Mouse (Mus musculus): ENCODE results near the gene Mecp2. TPM values are rescaled to one million over a fixed set of nuclear protein-coding genes. Genes with fewer than 3 reads are reported as not detected.

Gene Mecp2
- polyA plus RNA-seq, 1 experiment from 2014 or later = 12.3 TPM

DNA sequence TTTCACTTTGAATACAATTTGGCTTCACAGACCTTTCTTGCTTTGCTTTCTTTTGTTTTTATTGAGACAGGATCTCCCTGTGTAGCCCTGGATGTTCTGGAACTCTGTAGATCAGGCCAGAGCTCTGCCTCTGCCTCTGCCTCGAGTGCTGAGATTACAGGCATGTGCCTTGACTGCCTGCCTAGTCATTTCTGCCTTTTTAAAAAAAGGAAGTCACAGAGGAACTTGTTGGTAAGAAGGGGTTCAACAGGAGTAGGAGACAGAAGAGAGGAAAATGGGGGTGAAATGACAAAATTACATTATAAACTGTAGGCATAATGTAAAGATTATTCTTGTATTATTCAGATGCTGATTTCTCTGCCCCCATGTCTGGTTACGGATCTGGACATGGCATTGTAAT is 131.5 kb downstream of the Mecp2 start:
- no peak for ATAC-seq (ENCODE audit: insufficient read depth, low FRiP score, low read depth)
- no peaks in the 10 kb centered on the region for H3K36me3 ChIP-seq
- no peaks in the 10 kb centered on the region; the same call in 1 of the 2 replicates for H3K4me1 ChIP-seq
- no peak overlapping the region for H3K4me2 ChIP-seq
- H3K9me3 ChIP-seq = no peaks in the 10 kb centered on the region
- H3K4me3 ChIP-seq (replicated peaks) = no peak overlapping the region
- H3K9ac ChIP-seq = no peak overlapping the region
- H3K27ac ChIP-seq = no peak overlapping the region
- H3K27me3 ChIP-seq (replicated peaks) = no peaks in the 10 kb centered on the region
- 55% methylated on average over 2 of the region's 2 CpGs for WGBS

DNA sequence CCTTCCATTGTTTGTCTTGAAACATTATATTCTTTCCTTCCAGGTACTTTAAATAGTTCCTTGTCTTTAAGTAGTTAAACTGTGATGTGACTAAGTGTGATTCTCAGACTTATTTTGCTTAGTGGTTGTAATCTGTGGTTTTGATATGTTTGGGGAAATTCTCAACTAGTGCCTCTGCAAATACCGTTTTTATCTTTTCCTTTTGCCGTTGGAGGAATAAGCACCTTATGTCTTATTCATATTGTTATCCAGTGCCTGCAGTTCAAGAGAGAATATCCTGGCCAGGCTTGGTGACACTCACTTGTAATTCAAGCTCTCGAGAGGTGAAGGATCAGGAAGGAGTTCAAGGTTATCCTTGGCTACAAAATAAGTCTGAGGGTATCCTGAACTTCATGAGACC is 134.1 kb downstream of the Mecp2 start:
- H3K27me3 ChIP-seq (replicated peaks) = no peaks in the 10 kb centered on the region
- H3K9me3 ChIP-seq = no peaks in the 10 kb centered on the region
- no peak overlapping the region for H3K9ac ChIP-seq
- H3K4me3 ChIP-seq (replicated peaks) = no peak overlapping the region
- WGBS = 68% methylated on average over 3 of the region's 3 CpGs
- ATAC-seq (ENCODE audit: insufficient read depth, low FRiP score, low read depth) = no peak
- H3K4me2 ChIP-seq = no peak overlapping the region
- no peak overlapping the region for H3K27ac ChIP-seq
- no peaks in the 10 kb centered on the region for H3K36me3 ChIP-seq
- no peaks in the 10 kb centered on the region; the same call in 1 of the 2 replicates for H3K4me1 ChIP-seq

DNA sequence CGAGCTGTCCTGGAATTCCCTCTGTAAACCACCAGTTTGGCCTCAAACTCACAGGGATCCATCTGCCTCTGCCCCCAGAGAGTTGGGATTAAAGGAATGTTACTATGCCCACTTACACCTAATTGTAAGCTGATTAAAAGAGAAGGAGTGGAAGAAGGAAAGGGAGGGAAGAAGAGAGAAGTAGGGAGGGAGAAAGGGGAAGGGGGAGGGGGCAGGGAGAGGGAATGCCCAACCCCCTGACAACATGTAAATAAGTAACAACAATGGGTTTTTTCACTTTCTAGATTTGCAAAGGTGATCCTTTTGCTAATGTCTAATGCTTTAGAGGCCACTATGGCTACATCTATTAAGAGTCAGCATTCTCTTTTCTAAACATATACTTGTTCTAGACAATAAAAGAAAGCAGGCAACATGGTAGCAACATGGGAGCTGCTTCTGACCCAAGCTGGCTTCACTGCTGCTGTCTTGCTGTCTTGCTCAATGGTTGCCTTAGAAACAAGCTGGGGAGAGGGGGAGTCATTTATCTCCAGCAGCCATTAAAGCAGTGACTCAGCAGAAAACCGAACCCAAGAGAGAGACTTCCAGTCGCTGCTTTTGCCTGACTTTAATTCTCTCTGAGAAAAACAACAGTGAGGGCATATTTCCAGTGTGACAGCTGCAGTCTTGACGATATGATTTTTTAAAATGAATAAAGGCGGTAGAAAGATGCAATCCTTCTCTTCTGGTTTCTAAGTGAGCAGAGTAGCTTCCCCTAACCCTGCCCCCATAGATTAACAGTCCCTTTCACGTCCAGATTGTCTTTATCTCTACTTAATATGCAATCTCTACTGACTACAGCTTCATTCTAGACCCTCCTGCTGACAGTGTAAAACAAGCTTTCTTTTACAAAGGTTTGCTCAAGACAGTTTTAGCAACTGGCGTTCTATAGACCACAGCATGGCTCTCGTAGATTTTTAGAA is 136.0 kb downstream of the Mecp2 start:
- no peak overlapping the region for H3K4me3 ChIP-seq (replicated peaks)
- 28% methylated on average over 8 of the region's 8 CpGs for WGBS
- no peaks in the 10 kb centered on the region for H3K9me3 ChIP-seq
- no peaks in the 10 kb centered on the region; the same call in 1 of the 2 replicates for H3K4me1 ChIP-seq
- ATAC-seq (ENCODE audit: insufficient read depth, low FRiP score, low read depth) = peak; percentile 84
- H3K36me3 ChIP-seq = no peaks in the 10 kb centered on the region
- no peaks in the 10 kb centered on the region for H3K27me3 ChIP-seq (replicated peaks)
- H3K4me2 ChIP-seq = no peak overlapping the region
- no peak overlapping the region; the same call in 1 of the 2 replicates for H3K27ac ChIP-seq
- H3K9ac ChIP-seq = no peak overlapping the region

DNA sequence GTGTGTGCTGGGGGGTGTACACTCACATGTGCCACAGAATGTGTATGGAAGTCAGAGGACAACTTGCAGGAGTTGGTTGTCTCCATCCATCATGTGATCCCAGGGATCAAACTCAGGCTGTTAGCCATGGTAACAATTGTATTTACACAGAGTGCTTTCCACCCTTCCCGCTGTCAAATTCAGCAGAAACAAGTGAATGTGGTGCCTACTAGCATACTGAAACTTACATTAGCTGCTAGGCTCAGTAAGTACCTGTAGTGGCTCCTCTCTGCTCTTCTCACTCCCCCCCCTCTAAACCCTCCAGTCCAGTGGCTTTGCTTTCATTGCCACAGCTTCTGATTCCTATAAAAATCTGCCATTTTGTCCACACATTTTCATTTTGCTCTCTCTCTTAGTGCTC is 157.4 kb downstream of the Mecp2 start:
- no peaks in the 10 kb centered on the region for H3K36me3 ChIP-seq
- 41% methylated on average over 1 of the region's 1 CpGs for WGBS
- no peak overlapping the region for H3K9ac ChIP-seq
- no peak overlapping the region for H3K27ac ChIP-seq
- no peaks in the 10 kb centered on the region for H3K9me3 ChIP-seq
- no peak overlapping the region for H3K4me3 ChIP-seq (replicated peaks)
- no peak overlapping the region for H3K4me2 ChIP-seq
- no peaks in the 10 kb centered on the region for H3K27me3 ChIP-seq (replicated peaks)
- H3K4me1 ChIP-seq = no peaks in the 10 kb centered on the region
- ATAC-seq (ENCODE audit: insufficient read depth, low FRiP score, low read depth) = no peak

MicroRNAs encoded within 50 kb of the gene (microRNA counts, 519-probe panel; counts per million panel counts)
- not detected for microRNA mmu-miR-718

Small RNA genes lying within 50 kb of the gene (microRNA-seq; reads per million reads assigned to microRNA genes)
- gene Mir5132 (0.77 reads per million), gene Mir718 (not detected)

Other genes starting within 250 kb of the Mecp2 start
- gene Avpr2, start 243.3 kb downstream of the Mecp2 start, polyA plus RNA-seq (2015; fragmentation: Nextera tagmentation; extraction: Ambion mirVana) = 0.21 and 0.22 TPM in 2 replicates
- 8.2 and 9.3 TPM in 2 replicates for gene L1cam, start 239.3 kb downstream of the Mecp2 start, polyA plus RNA-seq (2015; fragmentation: Nextera tagmentation; extraction: Ambion mirVana)
- gene Arhgap4, start 213.5 kb downstream of the Mecp2 start, polyA plus RNA-seq (2015; fragmentation: Nextera tagmentation; extraction: Ambion mirVana) = 4.5 and 5.7 TPM in 2 replicates
- 144 and 156 TPM in 2 replicates for gene Naa10, start 213.4 kb downstream of the Mecp2 start, polyA plus RNA-seq (2015; fragmentation: Nextera tagmentation; extraction: Ambion mirVana)
- gene Renbp, start 204.5 kb downstream of the Mecp2 start, polyA plus RNA-seq (2015; fragmentation: Nextera tagmentation; extraction: Ambion mirVana) = 49.5 and 55.0 TPM in 2 replicates
- 40.8 and 46.8 TPM in 2 replicates for gene Hcfc1, start 169.0 kb downstream of the Mecp2 start, polyA plus RNA-seq (2015; fragmentation: Nextera tagmentation; extraction: Ambion mirVana)
- gene Irak1, start 111.4 kb downstream of the Mecp2 start, polyA plus RNA-seq (2015; fragmentation: Nextera tagmentation; extraction: Ambion mirVana) = 68.3 and 71.1 TPM in 2 replicates
- gene Opn1mw, start 7.9 kb downstream of the Mecp2 start, polyA plus RNA-seq (2015; fragmentation: Nextera tagmentation; extraction: Ambion mirVana) = not detected in 2 replicates
- gene Tex28, start 32.5 kb upstream of the Mecp2 start, polyA plus RNA-seq (2015; fragmentation: Nextera tagmentation; extraction: Ambion mirVana) = not detected in 2 replicates
- not detected in 2 replicates for gene Tktl1, start 41.9 kb upstream of the Mecp2 start, polyA plus RNA-seq (2015; fragmentation: Nextera tagmentation; extraction: Ambion mirVana)
- gene Flna, start 114.5 kb upstream of the Mecp2 start, polyA plus RNA-seq (2015; fragmentation: Nextera tagmentation; extraction: Ambion mirVana) = 346 and 386 TPM in 2 replicates
- 22.0 and 25.5 TPM in 2 replicates for gene Emd, start 119.3 kb upstream of the Mecp2 start, polyA plus RNA-seq (2015; fragmentation: Nextera tagmentation; extraction: Ambion mirVana)
- gene Rpl10, start 135.4 kb upstream of the Mecp2 start, polyA plus RNA-seq (2015; fragmentation: Nextera tagmentation; extraction: Ambion mirVana) = 643 and 895 TPM in 2 replicates
- gene Taz, start 146.5 kb upstream of the Mecp2 start, polyA plus RNA-seq (2015; fragmentation: Nextera tagmentation; extraction: Ambion mirVana) = 79.5 and 86.1 TPM in 2 replicates
- gene Dnase1l1, start 147.0 kb upstream of the Mecp2 start, polyA plus RNA-seq (2015; fragmentation: Nextera tagmentation; extraction: Ambion mirVana) = 15.7 and 17.5 TPM in 2 replicates
- gene Atp6ap1, start 161.7 kb upstream of the Mecp2 start, polyA plus RNA-seq (2015; fragmentation: Nextera tagmentation; extraction: Ambion mirVana) = 130 and 132 TPM in 2 replicates
- 190 and 196 TPM in 2 replicates for gene Gdi1, start 169.6 kb upstream of the Mecp2 start, polyA plus RNA-seq (2015; fragmentation: Nextera tagmentation; extraction: Ambion mirVana)
- 58.1 and 63.1 TPM in 2 replicates for gene Fam50a, start 177.7 kb upstream of the Mecp2 start, polyA plus RNA-seq (2015; fragmentation: Nextera tagmentation; extraction: Ambion mirVana)
- 12.4 and 13.5 TPM in 2 replicates for gene Plxna3, start 193.7 kb upstream of the Mecp2 start, polyA plus RNA-seq (2015; fragmentation: Nextera tagmentation; extraction: Ambion mirVana)
- gene Lage3, start 218.3 kb upstream of the Mecp2 start, polyA plus RNA-seq (2015; fragmentation: Nextera tagmentation; extraction: Ambion mirVana) = 95.8 and 107 TPM in 2 replicates
- 63.3 and 67.0 TPM in 2 replicates for gene Ubl4a, start 237.9 kb upstream of the Mecp2 start, polyA plus RNA-seq (2015; fragmentation: Nextera tagmentation; extraction: Ambion mirVana)
- gene Slc10a3, start 238.0 kb upstream of the Mecp2 start, polyA plus RNA-seq (2015; fragmentation: Nextera tagmentation; extraction: Ambion mirVana) = 17.8 and 17.9 TPM in 2 replicates